Mouse (Mus musculus): ENCODE measurements around the gene Fer. TPM values are rescaled to one million over a fixed set of nuclear protein-coding genes. Genes with fewer than 3 reads are reported as not detected.

Gene Fer
- polyA plus RNA-seq, 1 experiment: 4.3 TPM

- DNase-seq: no peak
- Histone ChIP-seq H3K4me1 (ENCODE audit: control insufficient read depth, insufficient read depth, low read length) (peaks cover 4% of the 10 kb centered on the region), H3K4me3 (replicated peaks; ENCODE audit: extremely low read depth, low read depth, low read length) (no peak overlapping the region)
- TF ChIP-seq POLR2A (IDR thresholded peaks at IDR 0.05; ENCODE audit: borderline replicate concordance, extremely low read depth, low read depth, low read length): no peak
- no peak for TF ChIP-seq CTCF (IDR thresholded peaks at IDR 0.05; ENCODE audit: insufficient read depth, low read length)
- 75% methylated on average over 8 of the region's 8 CpGs for WGBS
Measured at GRCm38 (mm10) chr17:64138036-64138717, 275.3 kb downstream of the Fer start.

- H3K4me3 ChIP-seq (replicated peaks; ENCODE audit: extremely low read depth, low read depth, low read length): no peak overlapping the region
- H3K4me1 ChIP-seq (ENCODE audit: control insufficient read depth, insufficient read depth, low read length): peaks cover 4% of the 10 kb centered on the region
- TF ChIP-seq POLR2A (IDR thresholded peaks at IDR 0.05; ENCODE audit: borderline replicate concordance, extremely low read depth, low read depth, low read length) (no peak), CTCF (IDR thresholded peaks at IDR 0.05; ENCODE audit: insufficient read depth, low read length) (no peak)
- whole genome bisulfite sequencing: 64% methylated on average over 11 of the region's 11 CpGs
- no peak for DNase-seq
Measured at GRCm38 (mm10) chr17:64139231-64139915, 276.5 kb downstream of the Fer start.

GRCm38 (mm10) chr17:64140063-64140850 lies 277.4 kb downstream of the Fer start:
- no peak for DNase-seq
- 94% methylated on average over 18 of the region's 18 CpGs for WGBS
- Histone ChIP-seq H3K4me3 (replicated peaks; ENCODE audit: extremely low read depth, low read depth, low read length) (no peak overlapping the region), H3K4me1 (ENCODE audit: control insufficient read depth, insufficient read depth, low read length) (peaks cover 4% of the 10 kb centered on the region)
- TF ChIP-seq CTCF (IDR thresholded peaks at IDR 0.05; ENCODE audit: insufficient read depth, low read length) (no peak), POLR2A (IDR thresholded peaks at IDR 0.05; ENCODE audit: borderline replicate concordance, extremely low read depth, low read depth, low read length) (no peak)

GRCm38 (mm10) chr17:64141856-64142255 lies 279.0 kb downstream of the Fer start:
- H3K4me1 ChIP-seq (ENCODE audit: control insufficient read depth, insufficient read depth, low read length): peaks cover 4% of the 10 kb centered on the region
- DNase-seq: no peak
- TF ChIP-seq POLR2A (IDR thresholded peaks at IDR 0.05; ENCODE audit: borderline replicate concordance, extremely low read depth, low read depth, low read length): no peak
- TF ChIP-seq CTCF (IDR thresholded peaks at IDR 0.05; ENCODE audit: insufficient read depth, low read length): no peak
- 79% methylated on average over 9 of the region's 9 CpGs for WGBS
- no peak overlapping the region for H3K4me3 ChIP-seq (replicated peaks; ENCODE audit: extremely low read depth, low read depth, low read length)

GRCm38 (mm10) chr17:64146409-64146808 lies 283.5 kb downstream of the Fer start:
- no peak for DNase-seq
- TF ChIP-seq POLR2A (IDR thresholded peaks at IDR 0.05; ENCODE audit: borderline replicate concordance, extremely low read depth, low read depth, low read length) (no peak), CTCF (IDR thresholded peaks at IDR 0.05; ENCODE audit: insufficient read depth, low read length) (no peak)
- 44% methylated on average over 4 of the region's 4 CpGs for WGBS
- Histone ChIP-seq H3K4me3 (replicated peaks; ENCODE audit: extremely low read depth, low read depth, low read length) (no peak overlapping the region), H3K4me1 (ENCODE audit: control insufficient read depth, insufficient read depth, low read length) (no peaks in the 10 kb centered on the region)

- no peak for DNase-seq
- Histone ChIP-seq H3K4me1 (ENCODE audit: control insufficient read depth, insufficient read depth, low read length) (no peaks in the 10 kb centered on the region), H3K4me3 (replicated peaks; ENCODE audit: extremely low read depth, low read depth, low read length) (no peak overlapping the region)
- WGBS: 100% methylated on average over 1 of the region's 1 CpGs
- no peak for TF ChIP-seq POLR2A (IDR thresholded peaks at IDR 0.05; ENCODE audit: borderline replicate concordance, extremely low read depth, low read depth, low read length)
- TF ChIP-seq CTCF (IDR thresholded peaks at IDR 0.05; ENCODE audit: insufficient read depth, low read length): no peak
Measured at GRCm38 (mm10) chr17:64150717-64151116, 287.9 kb downstream of the Fer start.

- 80% methylated on average over 5 of the region's 5 CpGs for WGBS
- no peak for DNase-seq
- H3K4me1 ChIP-seq (ENCODE audit: control insufficient read depth, insufficient read depth, low read length): no peaks in the 10 kb centered on the region
- no peak for TF ChIP-seq CTCF (IDR thresholded peaks at IDR 0.05; ENCODE audit: insufficient read depth, low read length)
- H3K4me3 ChIP-seq (replicated peaks; ENCODE audit: extremely low read depth, low read depth, low read length): no peak overlapping the region
Measured at GRCm38 (mm10) chr17:64167731-64168130, 304.9 kb downstream of the Fer start.

- WGBS: 50% methylated on average over 5 of the region's 5 CpGs
- no peak for TF ChIP-seq POLR2A (IDR thresholded peaks at IDR 0.05; ENCODE audit: borderline replicate concordance, extremely low read depth, low read depth, low read length)
- no peak for TF ChIP-seq CTCF (IDR thresholded peaks at IDR 0.05; ENCODE audit: insufficient read depth, low read length)
- Histone ChIP-seq H3K4me1 (ENCODE audit: control insufficient read depth, insufficient read depth, low read length) (no peaks in the 10 kb centered on the region), H3K4me3 (replicated peaks; ENCODE audit: extremely low read depth, low read depth, low read length) (no peak overlapping the region)
- DNase-seq: no peak
Measured at GRCm38 (mm10) chr17:64170019-64170418, 307.2 kb downstream of the Fer start.

GRCm38 (mm10) chr17:64172474-64172873 lies 309.6 kb downstream of the Fer start:
- Histone ChIP-seq H3K4me1 (ENCODE audit: control insufficient read depth, insufficient read depth, low read length) (no peaks in the 10 kb centered on the region), H3K4me3 (replicated peaks; ENCODE audit: extremely low read depth, low read depth, low read length) (no peak overlapping the region)
- DNase-seq: no peak
- TF ChIP-seq POLR2A (IDR thresholded peaks at IDR 0.05; ENCODE audit: borderline replicate concordance, extremely low read depth, low read depth, low read length): no peak
- TF ChIP-seq CTCF (IDR thresholded peaks at IDR 0.05; ENCODE audit: insufficient read depth, low read length): no peak
- WGBS: 86% methylated on average over 2 of the region's 2 CpGs
